Mouse (Mus musculus) kidney, postnatal 25 days (tissue): Measurements from ENCODE around the gene Klhl11.

Experiments used
- DNase-seq, 2 experiments: peaks; one replicate each; pipeline ENCODE4 v3.0.0; 2021; ENCODE audit warnings: mixed read lengths in 2 of 2

Klhl11 gene

DNA sequence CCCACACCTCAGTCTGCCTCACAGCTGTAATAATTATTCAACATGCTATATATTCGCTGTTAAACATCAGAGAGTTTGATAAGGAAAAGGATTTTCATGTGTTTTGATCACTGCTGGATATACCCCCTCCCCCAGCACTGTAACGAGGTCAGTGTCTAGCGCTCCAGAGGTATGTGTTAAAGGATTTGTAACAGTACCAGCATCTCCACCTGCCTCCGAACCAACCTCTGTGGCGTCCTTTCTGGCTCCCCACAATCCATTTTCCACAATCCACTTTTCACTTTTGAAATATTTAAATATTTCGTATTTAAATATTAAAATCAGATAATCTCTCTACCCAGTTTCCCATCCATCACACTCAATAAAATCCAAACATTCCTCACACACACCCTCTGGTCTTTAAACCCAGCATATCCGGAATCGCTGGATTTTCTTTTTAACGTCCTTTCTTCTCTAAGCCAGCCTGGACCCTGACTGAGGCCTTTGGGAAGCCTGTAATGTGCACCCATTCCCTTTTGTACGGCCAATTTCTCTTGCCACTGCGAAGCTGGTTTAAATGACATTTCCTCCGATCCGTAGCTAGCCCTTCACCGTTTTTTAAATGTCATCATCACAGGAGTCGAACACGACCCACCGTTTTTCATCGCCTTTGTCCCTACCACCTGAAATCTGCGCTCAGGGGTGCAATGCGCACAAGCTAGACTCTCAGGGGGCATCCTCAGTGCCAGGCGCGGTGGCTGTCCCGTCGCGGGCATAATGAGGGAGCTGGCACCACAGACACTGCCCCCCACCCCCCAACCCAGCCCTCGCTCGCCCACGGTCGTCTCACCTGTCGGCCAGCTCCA is 967 bp downstream of the Klhl11 start:
- DNase-seq = no peak

- DNase-seq = no peak
Measured at GRCm38 (mm10) chr11:100465833-100466232, 6.7 kb downstream of the Klhl11 start.

GRCm38 (mm10) chr11:100465229-100465792 is 7.2 kb downstream of the Klhl11 start:
- DNase-seq = no peak

GRCm38 (mm10) chr11:100462699-100463098 is 9.8 kb downstream of the Klhl11 start:
- no peak for DNase-seq

- no peak for DNase-seq
Measured at GRCm38 (mm10) chr11:100457711-100458110, 14.8 kb downstream of the Klhl11 start.

DNA sequence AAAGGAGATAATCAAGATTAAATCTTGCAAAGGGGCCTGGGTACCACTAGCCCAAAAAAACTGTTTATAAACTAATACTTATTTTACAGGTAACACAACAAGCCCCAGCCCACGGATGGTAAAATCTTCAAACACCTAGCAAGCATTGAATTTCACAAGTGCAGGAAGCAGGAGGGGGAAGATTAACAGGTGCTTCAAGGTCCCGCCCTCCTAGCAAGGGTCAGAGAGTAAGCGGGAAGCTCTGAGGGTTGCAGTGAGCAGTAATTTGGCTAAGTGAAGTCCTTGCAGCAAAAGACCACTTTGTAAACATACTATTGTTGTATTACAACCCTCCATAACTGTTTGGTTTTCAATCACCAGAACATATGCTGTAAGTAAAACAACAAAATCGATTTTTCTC is 15.3 kb downstream of the Klhl11 start:
- no peak for DNase-seq

DNA sequence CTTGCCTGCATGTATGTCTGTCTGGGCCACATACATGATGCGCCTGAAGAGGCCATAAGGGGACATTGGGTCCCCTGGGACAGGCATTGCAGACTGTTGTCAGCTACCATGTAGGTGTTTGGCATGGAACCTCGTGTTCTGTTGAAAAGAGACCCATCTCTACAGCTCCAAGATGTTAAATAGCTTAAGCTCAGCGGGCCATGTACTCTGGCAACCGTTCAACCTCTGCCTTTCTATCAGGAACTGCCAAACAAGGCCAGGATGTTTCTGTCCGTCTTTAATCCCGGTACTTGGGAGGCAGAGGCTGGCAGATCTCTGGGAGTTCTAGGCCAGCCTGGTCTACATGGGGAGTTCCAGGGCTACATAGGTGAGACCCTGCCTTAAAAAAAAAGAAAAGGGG is 29.9 kb downstream of the Klhl11 start:
- DNase-seq = peak; percentile 57 to 69

DNA sequence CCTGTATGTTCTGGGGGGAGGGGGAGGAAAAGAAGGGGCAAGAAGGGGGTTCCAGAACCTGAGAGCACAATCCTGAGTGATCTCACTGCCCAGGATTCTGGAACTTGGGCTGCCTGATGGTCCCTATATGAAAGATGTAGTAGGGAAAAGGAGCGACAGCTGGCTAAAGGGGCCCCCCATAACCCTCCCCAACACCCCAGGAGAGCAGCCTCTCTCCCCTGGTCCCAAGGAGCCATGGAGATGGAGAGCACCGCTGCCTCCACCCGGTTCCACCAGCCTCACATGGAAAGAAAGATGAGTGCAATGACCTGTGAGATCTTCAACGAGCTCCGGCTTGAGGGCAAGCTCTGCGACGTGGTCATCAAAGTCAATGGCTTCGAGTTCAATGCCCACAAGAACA is 30.7 kb downstream of the Klhl11 start, which contains the start of the genes Nt5c3b and Klhl10:
Nt5c3b (minus strand) TSS at position 12 of the 400 bp plus-strand sequence.
Klhl10 (plus strand) TSS at position 121 of the 400 bp plus-strand sequence.
- DNase-seq = no peak

GRCm38 (mm10) chr11:100440691-100441522 is 31.6 kb downstream of the Klhl11 start:
- peak; percentile 83 to 90 for DNase-seq

GRCm38 (mm10) chr11:100437901-100438300 is 34.6 kb downstream of the Klhl11 start:
- DNase-seq = no peak

GRCm38 (mm10) chr11:100435678-100436246 is 36.8 kb downstream of the Klhl11 start:
- DNase-seq = no peak

DNA sequence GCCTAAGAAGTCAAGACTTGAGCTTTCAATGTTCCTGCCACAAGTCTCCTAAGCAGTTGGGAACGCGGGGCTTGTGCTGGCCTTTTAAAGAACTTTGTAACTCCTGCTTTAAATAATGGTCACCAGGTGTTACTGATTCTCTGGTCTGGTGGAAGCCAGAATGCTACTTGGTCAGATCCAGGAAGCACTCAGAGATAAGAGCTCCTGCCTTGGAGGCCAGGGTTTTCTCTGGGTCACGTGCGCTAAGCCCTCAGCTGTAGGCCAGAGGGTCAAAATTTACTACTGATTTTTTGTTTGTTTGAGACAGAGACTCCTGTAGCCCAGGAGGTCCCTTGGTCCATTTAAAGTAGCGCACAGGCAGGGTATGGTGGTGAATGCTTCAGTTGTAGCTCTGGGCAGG is 40.5 kb downstream of the Klhl11 start:
- no peak for DNase-seq

- DNase-seq = no peak
Measured at GRCm38 (mm10) chr11:100430052-100430451, 42.5 kb downstream of the Klhl11 start.

DNA sequence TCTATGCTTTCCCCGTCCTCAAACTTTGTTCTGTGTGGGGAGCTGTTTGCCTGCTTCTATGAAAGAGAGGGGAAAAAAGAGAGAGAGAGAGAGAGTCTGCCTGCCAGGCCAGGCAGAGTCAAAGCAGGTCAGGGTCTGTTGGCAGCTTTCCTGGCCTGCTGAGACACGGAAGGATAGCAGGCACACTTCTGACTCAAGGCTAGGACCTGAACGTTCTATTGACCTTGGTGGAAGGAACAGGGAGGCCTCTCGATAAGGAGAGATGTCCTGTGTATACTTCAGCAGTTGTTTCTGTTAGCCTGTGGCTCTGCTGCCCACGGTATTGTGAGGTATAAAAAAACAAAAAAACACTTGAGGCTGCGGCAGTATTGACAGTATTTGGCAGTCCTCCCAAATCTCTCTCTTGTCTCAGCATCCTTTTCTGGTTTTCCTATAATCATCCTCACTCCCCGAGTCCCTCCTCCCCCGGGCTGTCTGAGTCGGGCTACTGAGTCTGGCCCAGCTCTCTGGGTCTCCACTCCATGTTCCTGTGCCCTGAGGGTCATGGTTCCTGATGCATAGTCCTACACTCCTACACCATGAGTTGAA is 43.8 kb downstream of the Klhl11 start:
- DNase-seq = peak; percentile 22 to 56

GRCm38 (mm10) chr11:100426820-100427219 is 45.7 kb downstream of the Klhl11 start:
- no peak for DNase-seq

- peak; percentile 84 to 88 for DNase-seq
Measured at GRCm38 (mm10) chr11:100425851-100426250, 46.7 kb downstream of the Klhl11 start.

DNA sequence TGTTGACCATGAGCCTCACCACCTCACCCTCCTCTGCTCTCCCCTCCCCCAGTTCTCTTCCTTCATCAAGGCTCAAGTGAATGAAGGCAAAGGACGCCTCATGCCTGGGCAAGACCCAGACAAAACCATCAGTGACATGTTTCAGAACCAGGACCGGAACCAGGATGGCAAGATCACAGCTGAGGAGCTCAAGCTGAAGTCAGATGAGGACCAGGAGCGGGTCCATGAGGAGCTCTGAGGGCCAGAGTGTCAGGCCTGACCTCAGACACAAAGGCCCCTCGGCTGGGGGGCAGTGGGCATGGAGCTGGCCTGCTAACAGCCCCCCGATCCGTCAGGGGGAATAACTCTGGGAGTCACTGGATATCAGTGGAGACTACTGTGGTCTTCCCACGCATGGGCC is 48.7 kb downstream of the Klhl11 start:
- DNase-seq = no peak

DNA sequence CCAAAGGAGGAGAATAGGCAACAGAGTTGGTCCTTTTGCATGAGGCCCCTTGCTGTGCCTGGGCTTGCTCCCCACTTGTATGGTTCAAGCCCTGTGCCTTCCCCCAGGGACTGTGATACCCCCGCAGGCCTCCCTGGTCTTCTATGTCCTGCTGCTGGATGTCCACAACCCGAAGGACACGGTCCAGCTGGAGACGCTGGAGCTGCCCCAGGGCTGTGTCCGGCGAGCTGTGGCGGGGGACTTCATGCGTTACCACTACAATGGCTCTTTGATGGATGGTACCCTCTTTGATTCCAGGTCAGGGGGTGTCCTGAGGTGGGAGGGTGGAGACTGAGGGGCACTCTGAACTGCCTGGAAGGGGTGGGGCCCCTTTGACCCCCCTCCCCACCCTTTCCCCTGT is 51.0 kb downstream of the Klhl11 start:
- DNase-seq = no peak

- DNase-seq = peak; percentile 35 to 74
Measured at GRCm38 (mm10) chr11:100414914-100415822, 57.4 kb downstream of the Klhl11 start, which contains the start of gene Fkbp10. Gene Fkbp10, plus strand, starts transcription at chr11:100415697.

DNA sequence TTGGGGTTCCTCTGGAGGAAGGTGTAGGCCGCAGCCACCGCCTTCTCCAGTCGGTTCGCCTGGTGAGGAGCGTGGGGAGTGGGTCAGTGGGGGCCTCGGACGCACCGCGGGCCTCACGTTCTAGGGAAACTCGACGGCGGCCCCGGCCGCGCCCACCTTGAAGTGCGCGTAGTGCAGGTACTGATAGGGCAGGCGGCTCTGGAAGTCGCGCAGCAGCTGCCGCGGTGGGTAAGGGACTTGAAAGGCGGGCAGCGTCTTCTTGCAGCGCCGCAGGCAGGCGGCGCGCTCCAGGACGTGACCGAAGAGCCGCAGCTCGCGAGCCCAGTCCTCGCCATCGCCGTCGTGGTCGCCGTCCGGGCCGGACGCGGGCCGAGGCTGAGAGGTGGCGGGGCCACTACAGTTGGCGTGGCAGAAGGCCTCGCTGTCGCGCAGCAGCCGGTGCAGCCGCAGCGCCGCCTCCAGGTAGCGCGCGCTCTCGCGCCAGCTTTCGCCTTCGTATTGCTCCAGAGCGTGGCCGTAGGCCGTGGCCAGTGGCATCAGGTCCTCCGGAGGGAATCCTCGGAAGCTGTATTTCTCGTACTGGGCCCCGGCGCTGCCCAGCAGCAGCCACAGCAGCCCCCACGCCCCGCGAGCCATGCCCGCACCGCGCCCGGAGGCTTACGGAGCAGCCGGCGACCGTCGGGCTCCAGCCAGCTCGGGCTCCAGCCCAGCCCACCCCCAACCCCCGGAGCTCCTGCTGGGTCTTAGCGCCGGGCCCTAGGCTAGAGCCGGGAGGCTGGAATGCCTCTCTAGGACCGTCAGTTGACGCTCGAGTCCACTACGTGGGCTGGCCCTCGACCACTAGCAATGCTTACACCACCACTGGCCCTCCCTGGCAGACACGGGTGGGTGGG is 58.3 kb downstream of the Klhl11 start, which contains the start of gene P3h4:
P3h4 (minus strand) TSS at position 816 of the 893 bp plus-strand sequence.
- peak; percentile 81 to 90 for DNase-seq
